Mouse (Mus musculus): ENCODE results near the gene Tm4sf20.

- TF ChIP-seq TCF12 (IDR thresholded peaks at IDR 0.05; ENCODE audit: insufficient read depth, poor library complexity, severe bottlenecking) (no peak), POLR2A (IDR thresholded peaks at IDR 0.05; ENCODE audit: insufficient read length, low read depth) (no peak), USF1 (IDR thresholded peaks at IDR 0.05; ENCODE audit: low read depth) (no peak), E2F4 (IDR thresholded peaks at IDR 0.05; ENCODE audit: insufficient read depth) (no peak), SRF (IDR thresholded peaks at IDR 0.05; ENCODE audit: control insufficient read depth, insufficient read length, low read depth) (no peak), POLR2AphosphoS2 (IDR thresholded peaks at IDR 0.05; ENCODE audit: insufficient read length, low read depth) (no peak), MAX (IDR thresholded peaks at IDR 0.05; ENCODE audit: low read depth) (no peak), CEBPB (IDR thresholded peaks at IDR 0.05; ENCODE audit: insufficient read depth, poor library complexity, severe bottlenecking) (peak; percentile 34; the same call in 1 of the 2 replicates), MYOD1 (IDR thresholded peaks at IDR 0.05; ENCODE audit: control insufficient read depth in 1 of 3, insufficient read length in 2 of 3, low read depth in 2 of 3) (no peak), TCF3 (IDR thresholded peaks at IDR 0.05; ENCODE audit: insufficient read length, low read depth) (no peak), REST (IDR thresholded peaks at IDR 0.05; ENCODE audit: insufficient read depth, insufficient read length) (no peak)
Observed at GRCm38 (mm10) chr1:82798922-82799321, 30.7 kb upstream of the Tm4sf20 start.
